Mouse (Mus musculus): ENCODE results near the gene Il6ra. TPM values are rescaled to one million over a fixed set of nuclear protein-coding genes. Genes with fewer than 3 reads are reported as not detected.

Gene Il6ra
- polyA plus RNA-seq, 1 experiment from 2014 or later: 1.9 TPM

DNA sequence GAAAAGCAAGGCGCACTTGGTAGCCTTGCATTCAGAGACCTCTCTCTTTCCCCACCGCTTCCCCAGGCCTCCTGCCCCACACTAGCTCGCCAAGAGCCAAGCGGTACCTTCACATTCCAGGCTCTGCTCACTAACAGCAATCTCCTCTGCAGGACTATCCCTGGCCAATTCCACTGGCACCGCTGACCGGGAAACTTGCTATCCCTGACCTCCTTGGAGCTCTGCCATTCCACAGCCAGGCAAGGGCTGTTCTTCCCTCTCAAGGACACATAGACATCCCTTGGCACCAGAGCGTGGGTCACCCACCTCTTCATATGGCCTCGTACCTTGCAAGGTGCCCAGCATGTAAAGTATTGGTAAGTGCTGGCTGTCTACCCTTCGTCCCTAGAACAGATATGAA, 29.9 kb upstream of the Il6ra start:
- no peak for DNase-seq
- Histone ChIP-seq H3K4me3 (replicated peaks) (no peak overlapping the region), H3K4me2 (no peak overlapping the region), H3K27me3 (no peaks in the 10 kb centered on the region), H3K36me3 (peaks cover 34% of the 10 kb centered on the region), H3K9me3 (replicated peaks) (no peaks in the 10 kb centered on the region), H3K27ac (no peak overlapping the region), H3K4me1 (replicated peaks) (no peaks in the 10 kb centered on the region), H3K9ac (no peak overlapping the region)
- ATAC-seq (ENCODE audit: low read depth): no peak
- 79% methylated on average over 9 of the region's 9 CpGs for WGBS (ENCODE audit: insufficient replicate concordance)

- 62% methylated on average over 3 of the region's 3 CpGs for WGBS (ENCODE audit: insufficient replicate concordance)
- H3K4me3 ChIP-seq (replicated peaks): no peak overlapping the region
- no peaks in the 10 kb centered on the region for H3K36me3 ChIP-seq
- H3K27me3 ChIP-seq: no peaks in the 10 kb centered on the region
- H3K4me2 ChIP-seq: no peak overlapping the region
- H3K9me3 ChIP-seq (replicated peaks): no peaks in the 10 kb centered on the region
- DNase-seq: no peak
- H3K9ac ChIP-seq: no peak overlapping the region
- ATAC-seq (ENCODE audit: low read depth): no peak
- no peak overlapping the region for H3K27ac ChIP-seq
- no peaks in the 10 kb centered on the region for H3K4me1 ChIP-seq (replicated peaks)
These were observed 23.5 kb upstream of the Il6ra start for GRCm38 (mm10) chr3:89936495-89936894.

DNA sequence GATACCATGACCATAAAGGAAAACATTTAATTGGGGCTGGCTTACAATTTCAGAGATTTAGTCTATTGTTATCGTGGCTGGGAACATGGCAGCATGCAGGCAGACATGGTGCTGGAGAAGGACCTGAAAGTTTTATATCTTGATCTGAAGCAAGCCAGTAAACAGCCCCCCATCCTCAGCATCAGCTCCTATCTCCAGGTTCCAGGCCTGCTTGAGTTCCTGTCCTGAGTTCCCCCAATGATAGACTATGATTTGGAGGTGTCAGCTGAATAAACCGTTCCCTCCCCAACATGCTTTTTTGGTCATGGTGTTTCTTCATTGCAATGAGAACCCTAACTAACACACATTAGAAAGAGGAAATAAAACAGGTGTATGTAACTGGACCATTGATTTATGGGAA, 19.9 kb upstream of the Il6ra start:
- DNase-seq (no peak), ATAC-seq (ENCODE audit: low read depth) (no peak)
- no peaks in the 10 kb centered on the region for H3K36me3 ChIP-seq
- H3K4me1 ChIP-seq (replicated peaks): no peaks in the 10 kb centered on the region
- no peak overlapping the region for H3K27ac ChIP-seq
- H3K4me3 ChIP-seq (replicated peaks): no peak overlapping the region
- H3K9me3 ChIP-seq (replicated peaks): no peaks in the 10 kb centered on the region
- H3K9ac ChIP-seq: no peak overlapping the region
- H3K27me3 ChIP-seq: no peaks in the 10 kb centered on the region
- no peak overlapping the region for H3K4me2 ChIP-seq
- WGBS (ENCODE audit: insufficient replicate concordance): 60% methylated on average over 2 of the region's 2 CpGs

GRCm38 (mm10) chr3:89928956-89929355, 16.0 kb upstream of the Il6ra start:
- no peaks in the 10 kb centered on the region for H3K9me3 ChIP-seq (replicated peaks)
- no peaks in the 10 kb centered on the region for H3K4me1 ChIP-seq (replicated peaks)
- no peak for ATAC-seq (ENCODE audit: low read depth)
- no peak overlapping the region for H3K9ac ChIP-seq
- no peaks in the 10 kb centered on the region for H3K36me3 ChIP-seq
- no peak overlapping the region for H3K4me2 ChIP-seq
- 64% methylated on average over 4 of the region's 4 CpGs for WGBS (ENCODE audit: insufficient replicate concordance)
- H3K27me3 ChIP-seq: no peaks in the 10 kb centered on the region
- H3K27ac ChIP-seq: no peak overlapping the region
- H3K4me3 ChIP-seq (replicated peaks): no peak overlapping the region
- DNase-seq: no peak

GRCm38 (mm10) chr3:89926440-89926839, 13.4 kb upstream of the Il6ra start:
- WGBS (ENCODE audit: insufficient replicate concordance): 91% methylated on average over 1 of the region's 1 CpGs
- Histone ChIP-seq H3K4me3 (replicated peaks) (no peak overlapping the region), H3K27me3 (peaks cover 4% of the 10 kb centered on the region; the same call in 1 of the 2 replicates), H3K4me2 (no peak overlapping the region), H3K9ac (no peak overlapping the region), H3K36me3 (no peaks in the 10 kb centered on the region), H3K9me3 (replicated peaks) (no peaks in the 10 kb centered on the region), H3K27ac (no peak overlapping the region), H3K4me1 (replicated peaks) (no peaks in the 10 kb centered on the region)
- DNase-seq: no peak
- no peak for ATAC-seq (ENCODE audit: low read depth)

GRCm38 (mm10) chr3:89920711-89921110, 7.7 kb upstream of the Il6ra start:
- Histone ChIP-seq H3K27me3 (peaks cover 11% of the 10 kb centered on the region), H3K36me3 (no peaks in the 10 kb centered on the region), H3K4me3 (replicated peaks) (no peak overlapping the region), H3K9me3 (replicated peaks) (no peaks in the 10 kb centered on the region), H3K27ac (no peak overlapping the region), H3K9ac (no peak overlapping the region), H3K4me2 (no peak overlapping the region), H3K4me1 (replicated peaks) (no peaks in the 10 kb centered on the region)
- WGBS (ENCODE audit: insufficient replicate concordance): 47% methylated on average over 6 of the region's 6 CpGs
- ATAC-seq (ENCODE audit: low read depth): peak; percentile 31; the same call in 1 of the 2 replicates
- no peak for DNase-seq

DNA sequence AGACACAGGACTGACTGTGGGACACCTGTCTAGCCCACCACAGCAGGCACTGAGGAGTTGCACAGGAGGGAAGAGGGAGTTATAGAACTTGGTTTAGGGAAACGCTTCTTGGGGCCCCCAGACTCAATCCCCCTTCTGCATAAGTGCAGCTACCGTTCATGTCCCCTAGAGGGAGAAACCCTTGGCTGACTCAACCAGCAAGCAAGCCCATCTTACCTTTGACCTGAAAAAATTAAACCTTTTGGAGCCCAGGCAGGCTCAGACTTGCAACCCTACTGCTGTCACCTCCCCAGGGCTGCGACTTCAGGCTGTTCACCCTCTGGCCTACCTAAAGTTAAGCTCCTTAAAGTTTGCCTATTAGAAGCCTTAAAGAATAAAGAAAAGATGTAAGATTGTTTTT, 4.4 kb upstream of the Il6ra start:
- H3K27ac ChIP-seq: no peak overlapping the region
- H3K4me1 ChIP-seq (replicated peaks): peaks cover 15% of the 10 kb centered on the region
- 45% methylated on average over 3 of the region's 3 CpGs for WGBS (ENCODE audit: insufficient replicate concordance)
- H3K36me3 ChIP-seq: no peaks in the 10 kb centered on the region
- no peak overlapping the region for H3K4me2 ChIP-seq
- ATAC-seq (ENCODE audit: low read depth) (no peak), DNase-seq (no peak)
- H3K27me3 ChIP-seq: peaks cover 43% of the 10 kb centered on the region
- no peak overlapping the region for H3K4me3 ChIP-seq (replicated peaks)
- no peaks in the 10 kb centered on the region for H3K9me3 ChIP-seq (replicated peaks)
- no peak overlapping the region for H3K9ac ChIP-seq

GRCm38 (mm10) chr3:89916622-89917021, 3.6 kb upstream of the Il6ra start:
- 58% methylated on average over 1 of the region's 1 CpGs for WGBS (ENCODE audit: insufficient replicate concordance)
- H3K27me3 ChIP-seq: peaks cover 49% of the 10 kb centered on the region
- DNase-seq: no peak
- ATAC-seq (ENCODE audit: low read depth): no peak
- peaks cover 20% of the 10 kb centered on the region for H3K4me1 ChIP-seq (replicated peaks)
- H3K4me3 ChIP-seq (replicated peaks): no peak overlapping the region
- no peak overlapping the region for H3K27ac ChIP-seq
- no peaks in the 10 kb centered on the region for H3K36me3 ChIP-seq
- no peak overlapping the region for H3K4me2 ChIP-seq
- no peak overlapping the region for H3K9ac ChIP-seq
- H3K9me3 ChIP-seq (replicated peaks): no peaks in the 10 kb centered on the region

- Histone ChIP-seq H3K27ac (no peak overlapping the region), H3K4me3 (replicated peaks) (no peak overlapping the region), H3K36me3 (no peaks in the 10 kb centered on the region), H3K27me3 (peaks cover 64% of the 10 kb centered on the region), H3K9ac (no peak overlapping the region), H3K4me2 (no peak overlapping the region), H3K9me3 (replicated peaks) (no peaks in the 10 kb centered on the region), H3K4me1 (replicated peaks) (peaks cover 31% of the 10 kb centered on the region)
- no peak for ATAC-seq (ENCODE audit: low read depth)
- no peak for DNase-seq
- WGBS (ENCODE audit: insufficient replicate concordance): 17% methylated on average over 4 of the region's 4 CpGs
These were observed 1.7 kb upstream of the Il6ra start for GRCm38 (mm10) chr3:89914700-89915099.

GRCm38 (mm10) chr3:89912108-89912542, 871 bp downstream of the Il6ra start:
- 0 out of 2 replicates have a peak, but pooled peaks have one; percentile 16 for ATAC-seq (ENCODE audit: low read depth)
- Histone ChIP-seq H3K4me3 (replicated peaks) (peak overlapping the region; percentile 61), H3K27ac (no peak overlapping the region)

GRCm38 (mm10) chr3:89911207-89911606, 1.8 kb downstream of the Il6ra start:
- Histone ChIP-seq H3K27me3 (peaks cover 67% of the 10 kb centered on the region), H3K4me3 (replicated peaks) (no peak overlapping the region), H3K36me3 (no peaks in the 10 kb centered on the region), H3K4me2 (no peak overlapping the region), H3K27ac (peak overlapping the region; percentile 51; the same call in 1 of the 2 replicates), H3K9me3 (replicated peaks) (no peaks in the 10 kb centered on the region), H3K9ac (no peak overlapping the region), H3K4me1 (replicated peaks) (peaks cover 41% of the 10 kb centered on the region)
- ATAC-seq (ENCODE audit: low read depth): no peak
- 22% methylated on average over 3 of the region's 3 CpGs for WGBS (ENCODE audit: insufficient replicate concordance)
- peak; percentile 29 for DNase-seq

More at GRCm38 (mm10) chr3:89912108-89912542, 871 bp downstream of the Il6ra start:
- WGBS (ENCODE audit: insufficient replicate concordance): 29% methylated on average over 6 of the region's 6 CpGs
- Histone ChIP-seq H3K4me2 (peak overlapping the region; percentile 80), H3K4me1 (replicated peaks) (peaks cover 40% of the 10 kb centered on the region), H3K27me3 (peaks cover 70% of the 10 kb centered on the region), H3K9ac (peak overlapping the region; percentile 64; the same call in 1 of the 2 replicates), H3K9me3 (replicated peaks) (no peaks in the 10 kb centered on the region), H3K36me3 (no peaks in the 10 kb centered on the region)
- DNase-seq: no peak

DNA sequence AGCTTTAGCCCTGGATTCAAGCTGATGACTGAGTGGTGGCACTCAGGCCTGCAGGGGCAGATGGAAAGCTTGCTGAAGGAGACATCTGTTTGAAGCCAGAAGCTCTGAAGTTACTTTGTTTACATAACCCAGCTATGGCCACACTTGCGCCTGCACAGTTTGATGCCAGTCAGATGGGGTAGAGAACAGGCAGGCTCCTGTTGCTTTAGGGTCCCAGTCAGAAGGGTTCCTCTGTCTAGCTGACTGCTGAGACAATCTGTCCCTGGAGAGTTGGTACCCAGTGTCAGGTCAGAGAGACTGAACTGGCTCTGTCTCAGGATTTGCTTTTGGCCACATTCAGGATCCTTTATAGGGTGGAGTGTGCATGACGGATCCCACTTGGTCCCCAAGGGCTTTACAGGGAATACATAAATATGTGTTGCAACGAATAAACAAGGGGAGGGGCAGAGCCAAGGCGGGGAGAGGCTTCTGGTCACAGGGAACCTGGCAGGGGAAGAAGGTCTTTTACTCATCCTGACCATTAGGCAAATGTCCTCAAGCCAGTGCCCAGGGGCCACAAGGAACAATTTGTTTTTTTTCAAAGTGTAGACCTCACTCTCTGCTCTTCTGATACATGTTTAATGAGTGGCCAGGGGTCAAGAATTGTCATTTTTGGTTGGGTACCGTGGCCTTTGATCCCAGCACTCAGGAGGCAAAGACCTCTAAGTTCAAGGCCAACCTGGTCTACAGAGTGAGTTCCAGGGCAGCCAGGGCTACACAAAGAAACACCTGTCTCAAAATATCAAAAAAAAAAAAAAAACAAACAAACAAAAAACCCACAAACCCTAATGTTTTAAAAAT, 3.1 kb downstream of the Il6ra start:
- H3K36me3 ChIP-seq: no peaks in the 10 kb centered on the region
- no peak for DNase-seq
- no peak overlapping the region for H3K4me3 ChIP-seq (replicated peaks)
- H3K4me1 ChIP-seq (replicated peaks): peaks cover 51% of the 10 kb centered on the region
- peaks cover 57% of the 10 kb centered on the region for H3K27me3 ChIP-seq
- no peak overlapping the region for H3K27ac ChIP-seq
- no peak overlapping the region for H3K4me2 ChIP-seq
- ATAC-seq (ENCODE audit: low read depth): no peak
- WGBS (ENCODE audit: insufficient replicate concordance): 50% methylated on average over 5 of the region's 5 CpGs
- H3K9me3 ChIP-seq (replicated peaks): no peaks in the 10 kb centered on the region
- H3K9ac ChIP-seq: no peak overlapping the region

Data from liver, embryonic 13.5 days (tissue).